In genomic region chr4:97476571-97477190, GRCm38 (mm10) we compare ENCODE assay signal across 9 mouse cellular contexts.
DNase-seq lines count a peak whose midpoint lies in the region; ATAC-seq and TF ChIP-seq lines count a peak whose summit lies in the region.
"Had no signal": no experiment of that assay in that cellular context is flagged by ENCODE, and none has a peak within 500 bp of the region (broad histone marks: within the 10 kb centered on the region; RNA-seq: fewer than 3 reads in every experiment).

No protein-coding gene starts in this region.

- H3K9me3 ChIP-seq in limb, embryonic 14.5 days (ENCODE audit: control insufficient read depth, low read length), result no peaks in the 10 kb centered on the region
- H3K9me3 ChIP-seq in neural tube, embryonic 15.5 days (replicated peaks), result no peaks in the 10 kb centered on the region

- H3K9ac ChIP-seq in limb, embryonic 14.5 days (ENCODE audit: low read depth, low read length, severe bottlenecking), result no peak overlapping the region
- H3K9ac ChIP-seq in neural tube, embryonic 15.5 days (replicated peaks), result no peak overlapping the region

- H3K4me3 ChIP-seq in limb, embryonic 14.5 days (replicated peaks; ENCODE audit: low read length), result no peak overlapping the region
- H3K4me3 ChIP-seq in neural tube, embryonic 15.5 days (replicated peaks), result no peak overlapping the region
- H3K4me3 ChIP-seq: left cerebral cortex, adult 2 months had no signal

- H3K4me1 ChIP-seq in limb, embryonic 14.5 days (ENCODE audit: control insufficient read depth, insufficient read depth, low read length), result peaks cover 21% of the 10 kb centered on the region
- peaks cover 7% of the 10 kb centered on the region; the same call in 1 of the 2 replicates for H3K4me1 ChIP-seq in neural tube, embryonic 15.5 days

- no peak overlapping the region for H3K4me2 ChIP-seq in limb, embryonic 14.5 days (replicated peaks; ENCODE audit: low read depth, low read length, severe bottlenecking)
- H3K4me2 ChIP-seq in neural tube, embryonic 15.5 days, result no peak overlapping the region

- peak; percentile 90 for ATAC-seq in limb, embryonic 14.5 days (ENCODE audit: low FRiP score, low read depth)
- peak; percentile 87 for ATAC-seq in neural tube, embryonic 15.5 days (ENCODE audit: low FRiP score)

- TF ChIP-seq POLR2A in limb, embryonic 14.5 days (IDR thresholded peaks at IDR 0.05; ENCODE audit: borderline replicate concordance, extremely low read depth, insufficient read depth, insufficient read length), result no peak

- 0 out of 2 replicates have a peak overlapping the region, but pooled peaks have one; percentile 55 for H3K27ac ChIP-seq in limb, embryonic 14.5 days (replicated peaks; ENCODE audit: low read depth, low read length)
- H3K27ac ChIP-seq in neural tube, embryonic 15.5 days (replicated peaks), result peak overlapping the region; percentile 56
- H3K27ac ChIP-seq: left cerebral cortex, adult 2 months had no signal

- DNase-seq in Muller cell, postnatal 12 days (ENCODE audit: inconsistent ontology term), result peak; percentile 51
- DNase-seq in embryo, embryonic 9.5 days (ENCODE audit: extremely low spot score), result peak; percentile 64
- peak; percentile 54 to 82 for DNase-seq in heart, adult 18-20 months
- peak; percentile 59 for DNase-seq in kidney, adult 11 months
- DNase-seq in limb, embryonic 14.5 days (ENCODE audit: low spot score), result peak; percentile 73
- no peak for DNase-seq in natural killer cell, adult 2 months (ENCODE audit: low spot score in 2 of 2)
- DNase-seq in c-Kit-positive CD71-positive TER-119-positive erythroid progenitor cells, embryonic 14.5 days (ENCODE audit: low spot score), result no peak

- H3K36me3 ChIP-seq in limb, embryonic 14.5 days (ENCODE audit: control insufficient read depth, insufficient read depth, low read length), result no peaks in the 10 kb centered on the region
- no peaks in the 10 kb centered on the region for H3K36me3 ChIP-seq in neural tube, embryonic 15.5 days

- 20% methylated on average over 3 of the region's 3 CpGs for WGBS in limb, embryonic 14.5 days
- WGBS in neural tube, embryonic 15.5 days, result 10% methylated on average over 3 of the region's 3 CpGs

- H3K27me3 ChIP-seq in limb, embryonic 14.5 days (ENCODE audit: control insufficient read depth, insufficient read depth, low read length), result no peaks in the 10 kb centered on the region
- H3K27me3 ChIP-seq in neural tube, embryonic 15.5 days (replicated peaks), result no peaks in the 10 kb centered on the region

Comparison
In these comparisons a context has a peak if more than half of its experiments do, and no peak if none do; other contexts are left out.
1. DNase-seq: peak in Muller cell, postnatal 12 days (single experiment), embryo, embryonic 9.5 days (single experiment), heart, adult 18-20 months (2 of 2), kidney, adult 11 months (single experiment) and limb, embryonic 14.5 days (single experiment); none in natural killer cell, adult 2 months (0 of 2) and c-Kit-positive CD71-positive TER-119-positive erythroid progenitor cells, embryonic 14.5 days (single experiment).